Mouse (Mus musculus) mesoderm, embryonic 11.5 days (tissue): ENCODE data around the gene Gsk3b.
"Not testable (repeated sequence)": the region's sequence is repeated elsewhere in the genome, so short reads cannot be mapped to it uniquely, and the experiment has no call there.

Experiments
- DNase-seq: peaks from one replicate; pipeline ENCODE4 v3.0.0-alpha.2; 2012; ENCODE audit warnings: low read depth, low spot score

Gsk3b gene

DNA sequence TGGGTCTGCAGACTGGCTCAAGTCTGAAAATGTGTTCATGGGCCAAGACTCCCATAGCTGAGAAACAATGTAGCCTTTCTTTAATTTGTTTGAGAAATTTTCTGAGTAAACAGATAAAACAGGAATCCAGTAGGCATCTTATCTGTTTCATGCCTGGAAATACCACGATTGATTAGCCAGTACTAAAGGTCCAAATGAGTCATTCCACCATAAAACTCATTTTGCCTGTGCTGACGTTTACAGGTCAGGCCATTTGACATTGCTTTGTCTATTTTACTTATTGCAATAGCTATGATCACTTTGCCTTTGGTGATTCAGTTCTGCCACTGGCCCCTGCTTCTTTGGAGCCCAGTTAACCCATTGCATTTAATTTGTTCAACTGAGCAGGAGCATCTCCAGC is 11.8 kb downstream of the Gsk3b start:
- no peak for DNase-seq

GRCm38 (mm10) chr16:38105453-38105852 is 16.7 kb downstream of the Gsk3b start:
- no peak for DNase-seq

DNA sequence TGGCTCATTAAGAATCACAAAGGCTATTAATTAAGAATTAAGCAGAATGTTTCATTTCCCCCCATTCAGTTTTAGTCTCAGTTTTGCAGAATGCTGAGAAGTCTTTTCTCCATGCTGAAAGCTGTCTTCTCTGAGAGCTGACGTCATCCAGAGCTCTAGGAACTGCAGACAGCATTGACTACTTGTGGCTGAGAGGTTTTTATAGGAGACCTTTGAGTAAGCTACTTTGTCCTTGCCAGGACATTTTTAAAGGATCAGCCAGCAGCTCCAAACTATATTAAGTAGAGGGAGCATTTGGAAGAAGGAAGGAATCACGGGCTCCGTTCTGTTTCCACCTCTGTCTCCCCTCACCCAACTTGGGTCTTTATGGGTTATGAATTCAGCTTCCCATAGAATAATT is 17.7 kb downstream of the Gsk3b start:
- no peak for DNase-seq

GRCm38 (mm10) chr16:38110001-38110400 is 21.2 kb downstream of the Gsk3b start:
- no peak for DNase-seq

DNA sequence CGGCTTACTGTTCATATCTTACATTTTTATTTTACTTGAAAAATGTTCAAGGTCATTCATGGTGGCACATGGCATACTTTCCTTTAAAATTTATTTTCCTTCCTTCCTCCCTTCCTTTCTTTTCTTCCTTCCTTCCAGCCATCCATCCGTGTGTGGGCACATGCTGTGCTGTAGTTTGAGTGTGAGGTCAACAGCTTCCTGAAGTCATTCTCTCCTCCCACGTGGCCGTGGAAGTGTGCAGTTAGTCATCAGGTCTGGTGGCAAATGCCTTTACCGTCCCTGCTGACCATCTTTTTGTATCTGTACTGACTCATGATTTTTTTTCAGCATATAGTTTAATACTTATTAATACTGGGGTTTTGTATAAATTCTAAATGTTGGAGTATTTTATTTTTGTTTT is 21.8 kb downstream of the Gsk3b start:
- DNase-seq: no peak

- DNase-seq: no peak
These were observed 25.3 kb downstream of the Gsk3b start for GRCm38 (mm10) chr16:38114074-38114473.

DNA sequence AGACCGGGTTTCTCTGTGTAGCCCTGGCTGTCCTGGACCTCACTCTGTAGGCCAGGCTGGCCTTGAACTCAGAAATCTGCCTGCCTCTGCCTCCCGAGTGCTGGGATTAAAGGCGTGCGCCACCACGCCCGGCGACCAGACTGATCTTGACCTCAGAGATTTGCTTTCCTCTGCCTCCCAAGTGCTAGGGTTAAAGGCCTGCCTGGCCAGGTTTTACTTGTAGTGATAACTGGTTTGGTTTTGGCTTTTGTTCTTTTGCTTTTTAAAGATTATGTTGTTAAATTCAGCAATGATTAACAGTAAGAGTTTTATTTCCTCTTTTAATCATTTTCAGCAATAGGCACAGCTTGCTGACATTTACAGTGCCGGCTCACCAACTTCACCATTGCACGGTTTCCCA is 29.1 kb downstream of the Gsk3b start:
- DNase-seq: not testable (repeated sequence)

GRCm38 (mm10) chr16:38118723-38119122 is 29.9 kb downstream of the Gsk3b start:
- no peak for DNase-seq

DNA sequence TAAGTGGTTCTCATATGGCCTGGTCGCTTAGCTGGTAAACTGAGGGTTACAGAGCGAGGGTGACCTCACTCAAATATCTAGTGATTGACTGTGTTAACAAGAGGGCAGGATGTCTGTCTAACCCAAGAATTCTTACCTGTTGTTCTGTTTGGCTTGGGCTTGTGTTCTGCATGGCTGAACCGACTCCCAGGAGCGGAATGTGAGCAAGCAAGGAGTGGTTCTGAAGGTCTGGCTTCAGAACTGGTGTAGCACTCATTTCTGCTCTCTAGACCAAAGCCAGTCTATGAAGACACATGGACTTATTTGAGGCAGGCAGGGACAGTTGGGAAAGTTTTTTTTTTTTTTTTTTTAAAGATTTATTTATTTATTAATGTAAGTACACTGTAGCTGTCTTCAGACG is 30.5 kb downstream of the Gsk3b start:
- DNase-seq: no peak

GRCm38 (mm10) chr16:38129171-38129570 is 40.4 kb downstream of the Gsk3b start:
- DNase-seq: no peak

DNA sequence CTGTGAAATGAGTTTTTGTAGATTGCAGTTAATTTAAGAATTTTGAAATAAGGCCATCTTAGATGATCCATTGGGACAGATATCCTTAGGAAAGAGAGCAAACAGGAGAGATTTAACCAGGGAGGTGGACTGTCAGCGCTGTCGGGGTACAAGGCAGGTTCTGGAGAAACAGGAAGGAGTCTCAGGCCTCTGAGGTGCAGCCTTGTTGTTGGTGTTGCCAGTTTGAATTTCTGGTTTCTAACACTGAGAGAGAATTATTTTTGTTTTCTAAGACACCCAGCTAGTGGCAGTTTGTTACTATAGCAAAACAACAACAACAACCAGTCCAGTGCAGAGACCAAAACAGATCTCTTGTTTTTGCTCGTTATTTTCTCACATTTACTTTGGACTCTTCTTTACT is 42.2 kb downstream of the Gsk3b start:
- DNase-seq: no peak

GRCm38 (mm10) chr16:38131756-38132155 is 43.0 kb downstream of the Gsk3b start:
- DNase-seq: peak; percentile 26

- no peak for DNase-seq
These were observed 43.4 kb downstream of the Gsk3b start for GRCm38 (mm10) chr16:38132210-38132609.

GRCm38 (mm10) chr16:38137296-38137695 is 48.5 kb downstream of the Gsk3b start:
- DNase-seq: peak; percentile 26

GRCm38 (mm10) chr16:38144898-38145297 is 56.1 kb downstream of the Gsk3b start:
- DNase-seq: no peak

DNA sequence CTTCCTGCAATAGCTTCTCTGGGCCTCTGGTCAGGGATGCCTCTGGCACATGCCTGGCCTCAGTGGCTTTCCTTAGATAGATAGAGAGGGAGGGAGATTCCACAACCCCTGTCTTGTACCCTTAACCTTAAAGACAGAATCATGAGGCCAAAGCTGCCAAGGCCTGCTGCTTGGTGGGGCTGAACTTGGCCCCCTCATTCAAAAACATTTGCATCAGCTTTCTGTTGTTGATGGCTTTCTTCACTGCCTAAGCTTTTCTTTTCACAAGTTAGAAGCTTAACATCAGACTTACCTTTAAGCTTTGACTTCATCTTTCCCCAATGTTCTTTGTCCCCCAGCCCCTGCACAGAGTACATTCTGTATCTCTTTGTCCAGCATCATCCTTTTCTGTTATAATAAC is 61.8 kb downstream of the Gsk3b start:
- DNase-seq: no peak

DNA sequence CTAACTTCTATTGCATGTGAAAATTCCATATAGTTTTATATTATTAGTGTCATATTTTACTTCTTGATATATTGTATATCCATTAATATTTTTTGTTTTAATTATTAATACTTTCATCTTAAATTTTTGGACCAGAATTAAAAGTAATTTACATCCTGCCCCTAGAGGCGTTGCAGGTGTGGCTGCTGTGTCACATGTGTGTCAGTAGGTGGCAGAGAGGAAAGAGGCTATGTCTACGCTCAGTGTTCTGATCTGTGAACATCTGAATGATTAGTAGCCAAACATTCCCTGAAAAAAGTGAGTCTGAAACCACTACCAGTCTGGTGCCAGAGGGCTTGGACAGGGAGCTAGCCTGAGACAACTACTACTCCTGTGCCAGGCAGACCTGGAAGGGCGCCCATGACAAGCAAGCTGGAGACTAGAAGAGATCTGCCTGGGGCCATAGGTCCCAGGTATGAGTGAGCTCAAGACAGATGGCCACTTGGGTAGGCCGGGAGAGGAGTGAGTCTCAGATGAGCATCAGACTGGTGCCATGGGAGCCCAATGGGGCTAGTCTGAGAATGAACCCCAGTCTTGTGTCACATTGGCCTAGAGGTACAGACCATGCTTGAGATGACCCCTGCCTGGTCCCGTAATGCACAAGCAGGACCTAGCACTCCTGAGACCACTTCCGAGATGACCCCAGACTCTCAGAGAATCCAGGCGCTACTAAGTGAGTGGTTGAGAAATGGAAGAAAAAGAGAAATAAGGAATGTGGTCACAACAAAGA is 69.2 kb downstream of the Gsk3b start:
- no peak for DNase-seq

- DNase-seq: no peak
These were observed 73.2 kb downstream of the Gsk3b start for GRCm38 (mm10) chr16:38162019-38162418.

DNA sequence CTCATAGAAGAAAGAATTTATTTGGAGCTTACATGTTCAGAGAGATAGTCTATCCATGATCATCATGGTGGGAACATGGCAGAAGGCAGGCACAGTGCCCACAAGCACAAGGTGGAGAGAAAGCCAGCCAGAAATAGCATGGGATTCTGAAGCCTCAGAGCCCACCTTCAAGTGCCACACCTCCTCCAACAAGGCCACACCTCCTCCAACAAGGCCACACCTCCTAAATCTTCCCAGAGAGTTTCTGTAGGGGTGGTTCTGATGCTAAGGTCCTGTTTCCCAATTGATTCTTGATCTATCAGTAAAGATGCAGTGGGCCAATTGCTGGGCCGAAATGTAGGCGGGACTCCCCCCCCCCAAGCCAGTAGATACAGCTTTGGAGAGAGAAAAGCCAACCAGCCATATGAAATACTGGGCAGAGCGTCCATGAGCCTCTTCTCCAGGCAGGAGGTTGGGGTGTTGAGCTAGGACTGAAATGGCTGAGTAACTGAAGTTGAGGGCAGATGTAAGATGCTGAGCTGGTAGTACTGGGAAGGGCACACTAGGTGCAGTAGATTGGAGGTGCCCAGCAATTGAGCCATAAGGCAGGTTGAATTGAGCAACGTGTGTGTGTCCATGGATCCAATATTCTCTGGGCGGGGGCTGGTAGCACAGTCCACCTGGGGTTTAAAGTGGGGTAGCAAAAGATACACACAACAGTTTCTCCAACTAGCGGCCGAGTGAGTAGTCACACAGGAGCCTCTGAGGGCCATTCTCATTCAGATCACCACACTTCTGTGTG is 76.2 kb downstream of the Gsk3b start:
- DNase-seq: no peak

DNA sequence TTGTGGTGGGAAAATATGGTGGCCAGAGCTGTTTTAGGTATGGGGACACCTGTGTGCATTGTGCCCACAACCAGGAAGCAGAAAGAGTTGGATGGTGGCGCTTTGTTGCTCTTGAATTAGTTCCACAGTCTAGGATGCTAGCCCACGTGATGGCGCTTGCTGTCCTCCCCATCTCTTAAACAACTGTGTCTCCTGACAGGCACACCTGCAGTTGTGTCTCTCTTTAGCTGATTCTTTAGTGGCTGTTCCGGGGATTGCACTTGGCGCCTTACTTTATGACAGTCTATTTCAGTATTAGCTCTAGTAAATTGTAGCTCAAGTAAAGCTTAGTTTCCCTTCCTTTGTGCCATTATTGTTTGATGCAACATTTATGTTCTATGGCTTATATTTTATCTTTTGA is 80.2 kb downstream of the Gsk3b start:
- no peak for DNase-seq

- no peak for DNase-seq
These were observed 90.3 kb downstream of the Gsk3b start for GRCm38 (mm10) chr16:38179150-38179549.

GRCm38 (mm10) chr16:38181421-38181820 is 92.6 kb downstream of the Gsk3b start:
- DNase-seq: no peak

DNA sequence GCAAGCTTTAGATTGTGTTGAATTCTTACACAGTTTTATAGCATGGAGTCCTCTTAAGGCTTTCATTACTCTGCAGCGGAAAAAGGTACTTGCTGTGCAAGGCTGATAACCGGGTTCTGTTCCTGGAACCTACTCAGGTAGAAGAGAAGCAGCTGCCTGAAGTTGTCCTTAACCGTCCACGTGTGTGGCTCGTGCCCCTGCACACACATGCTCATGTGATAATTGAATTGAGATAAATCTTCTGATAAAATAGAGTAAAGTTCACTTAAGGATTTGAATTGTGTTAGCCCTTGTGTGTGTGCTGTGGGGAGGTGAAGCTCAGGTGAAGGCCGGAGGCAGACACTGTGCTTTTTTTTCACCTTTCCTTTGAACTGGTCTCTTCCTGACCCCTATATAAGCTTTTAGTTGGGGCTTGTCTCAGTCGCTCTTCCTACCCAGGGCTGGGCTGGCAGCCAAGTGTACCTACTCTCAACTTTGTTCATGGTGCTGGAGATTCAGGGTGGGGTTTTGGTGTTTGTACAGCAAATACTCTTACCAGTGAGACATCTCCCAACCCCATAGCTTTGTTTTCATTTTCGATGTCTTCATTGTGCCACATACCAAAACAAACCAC is 96.0 kb downstream of the Gsk3b start:
- no peak for DNase-seq
